Mouse (Mus musculus): ENCODE measurements around the gene Wdr46.

- TF ChIP-seq CTCF (IDR thresholded peaks at IDR 0.05; ENCODE audit: control insufficient read depth, insufficient read depth, insufficient read length) (no peak), MAX (IDR thresholded peaks at IDR 0.05) (no peak), USF1 (IDR thresholded peaks at IDR 0.05; ENCODE audit: low read depth) (no peak), MYOG (IDR thresholded peaks at IDR 0.05; ENCODE audit: control insufficient read depth, extremely low read depth, insufficient read length) (no peak), CEBPB (IDR thresholded peaks at IDR 0.05; ENCODE audit: low read depth) (no peak)
These were observed 12.8 kb downstream of the Wdr46 start for GRCm38 (mm10) chr17:33953310-33953709.
